Mouse (Mus musculus) embryonic facial prominence, embryonic 12.5 days (tissue): ENCODE data around the gene Fam160b1. TPM values are rescaled to one million over a fixed set of nuclear protein-coding genes. Genes with fewer than 3 reads are reported as not detected.
A peak's percentile ranks its signal among the peaks of the same experiment; 100 is the strongest.

Experiments used
- ATAC-seq: fragments of 200-750 bp; cut with Nextera tagmentation; 2 replicates; pipeline ENCODE4 v1.8.0; 2017; ENCODE audit not compliant: insufficient number of reproducible peaks, insufficient read depth, low FRiP score, low TSS enrichment
- H3K27ac ChIP-seq: fragments of 300-500 bp; sonication (generic); 2 replicates; pipeline ENCODE4 v1.5.1; 2016; ENCODE audit warnings: mild to moderate bottlenecking
- H3K27me3 ChIP-seq: fragments of 300-500 bp; sonication (generic); 2 replicates; pipeline ENCODE4 v1.6.1; 2016; ENCODE audit warnings: mild to moderate bottlenecking, moderate library complexity
- H3K36me3 ChIP-seq: fragments of 300-500 bp; sonication (generic); 2 replicates; pipeline ENCODE4 v1.6.1; 2016; ENCODE audit warnings: mild to moderate bottlenecking
- H3K4me1 ChIP-seq: fragments of 300-500 bp; sonication (generic); 2 replicates; pipeline ENCODE4 v1.6.1; 2016
- H3K4me2 ChIP-seq: fragments of 300-500 bp; sonication (generic); replicated peaks from 2 replicates; pipeline ENCODE4 v1.6.1; 2016; ENCODE audit warnings: mild to moderate bottlenecking, moderate library complexity
- H3K4me3 ChIP-seq: fragments of 300-500 bp; sonication (generic); 2 replicates; pipeline ENCODE4 v1.5.1; 2016; ENCODE audit warnings: mild to moderate bottlenecking
- H3K9ac ChIP-seq: fragments of 300-500 bp; sonication (generic); 2 replicates; pipeline ENCODE4 v1.6.1; 2016; ENCODE audit warnings: mild to moderate bottlenecking, moderate library complexity
- H3K9me3 ChIP-seq: fragments of 300-500 bp; sonication (generic); 2 replicates; pipeline ENCODE4 v1.6.1; 2016; ENCODE audit warnings: mild to moderate bottlenecking, moderate library complexity
- WGBS: fragments of 180-500 bp; shearing (Covaris S2); methylation state at CpG from one replicate; pipeline ENCODE4 v1.1.7; 2016; 5-methylcytosine and 5-hydroxymethylcytosine counted together
- polyA plus RNA-seq: library from polyadenylated mRNA; unstranded; fragments of >200 nt; fragmentation: Nextera tagmentation; extraction: Ambion mirVana; gene quantifications from 2 replicates; pipeline ENCODE4 v1.2.1, GENCODE M21; 2016

Gene Fam160b1
- polyA plus RNA-seq, 1 experiment from 2014 or later = 18.3 TPM

GRCm38 (mm10) chr19:57352337-57352935, 8.0 kb upstream of the Fam160b1 start:
- WGBS = 52% methylated on average over 12 of the region's 12 CpGs
- Histone ChIP-seq H3K9ac (no peak overlapping the region), H3K36me3 (no peaks in the 10 kb centered on the region), H3K27me3 (no peaks in the 10 kb centered on the region), H3K4me2 (no peak overlapping the region), H3K27ac (0 out of 2 replicates have a peak overlapping the region, but pooled peaks have one; percentile 36), H3K4me3 (no peak overlapping the region), H3K9me3 (0 out of 2 replicates have a peak, but pooled peaks cover 2% of the 10 kb centered on the region), H3K4me1 (peaks cover 20% of the 10 kb centered on the region)
- ATAC-seq = no peak

- no peak overlapping the region for H3K9ac ChIP-seq
- peaks cover 20% of the 10 kb centered on the region for H3K4me1 ChIP-seq
- no peak overlapping the region for H3K4me3 ChIP-seq
- H3K36me3 ChIP-seq = no peaks in the 10 kb centered on the region
- H3K27me3 ChIP-seq = no peaks in the 10 kb centered on the region
- 91% methylated on average over 10 of the region's 10 CpGs for WGBS
- H3K4me2 ChIP-seq = no peak overlapping the region
- H3K9me3 ChIP-seq = no peaks in the 10 kb centered on the region
- H3K27ac ChIP-seq = no peak overlapping the region
- no peak for ATAC-seq
Measured at GRCm38 (mm10) chr19:57353228-57353627, 7.3 kb upstream of the Fam160b1 start.

GRCm38 (mm10) chr19:57354050-57354449, 6.4 kb upstream of the Fam160b1 start:
- Histone ChIP-seq H3K27ac (no peak overlapping the region), H3K27me3 (no peaks in the 10 kb centered on the region), H3K4me2 (no peak overlapping the region), H3K4me1 (peaks cover 24% of the 10 kb centered on the region), H3K9ac (no peak overlapping the region), H3K9me3 (no peaks in the 10 kb centered on the region), H3K36me3 (no peaks in the 10 kb centered on the region), H3K4me3 (no peak overlapping the region)
- ATAC-seq = no peak
- WGBS = 94% methylated on average over 11 of the region's 11 CpGs

GRCm38 (mm10) chr19:57354715-57355114, 5.8 kb upstream of the Fam160b1 start:
- Histone ChIP-seq H3K27me3 (no peaks in the 10 kb centered on the region), H3K36me3 (no peaks in the 10 kb centered on the region), H3K27ac (no peak overlapping the region), H3K4me3 (no peak overlapping the region), H3K9ac (no peak overlapping the region), H3K4me1 (peaks cover 26% of the 10 kb centered on the region), H3K4me2 (no peak overlapping the region), H3K9me3 (no peaks in the 10 kb centered on the region)
- ATAC-seq = no peak
- 86% methylated on average over 6 of the region's 6 CpGs for WGBS

GRCm38 (mm10) chr19:57355451-57356251, 4.8 kb upstream of the Fam160b1 start:
- ATAC-seq = no peak
- Histone ChIP-seq H3K27ac (peak overlapping the region; percentile 19; the same call in 1 of the 2 replicates), H3K4me1 (peaks cover 29% of the 10 kb centered on the region), H3K27me3 (no peaks in the 10 kb centered on the region), H3K4me2 (no peak overlapping the region), H3K36me3 (no peaks in the 10 kb centered on the region), H3K9me3 (no peaks in the 10 kb centered on the region), H3K4me3 (no peak overlapping the region), H3K9ac (no peak overlapping the region)
- WGBS = 68% methylated on average over 16 of the region's 16 CpGs

GRCm38 (mm10) chr19:57356273-57356672, 4.2 kb upstream of the Fam160b1 start:
- H3K4me2 ChIP-seq = no peak overlapping the region
- H3K4me3 ChIP-seq = no peak overlapping the region
- 77% methylated on average over 7 of the region's 7 CpGs for WGBS
- H3K4me1 ChIP-seq = peaks cover 29% of the 10 kb centered on the region
- no peak for ATAC-seq
- H3K27me3 ChIP-seq = no peaks in the 10 kb centered on the region
- H3K27ac ChIP-seq = peak overlapping the region; percentile 14; the same call in 1 of the 2 replicates
- H3K9ac ChIP-seq = no peak overlapping the region
- H3K36me3 ChIP-seq = no peaks in the 10 kb centered on the region
- no peaks in the 10 kb centered on the region for H3K9me3 ChIP-seq

GRCm38 (mm10) chr19:57357244-57357643, 3.2 kb upstream of the Fam160b1 start:
- H3K9ac ChIP-seq = no peak overlapping the region
- no peak overlapping the region for H3K27ac ChIP-seq
- H3K36me3 ChIP-seq = no peaks in the 10 kb centered on the region
- no peak overlapping the region for H3K4me3 ChIP-seq
- no peaks in the 10 kb centered on the region for H3K27me3 ChIP-seq
- WGBS = 89% methylated on average over 6 of the region's 6 CpGs
- peaks cover 29% of the 10 kb centered on the region for H3K4me1 ChIP-seq
- ATAC-seq = no peak
- no peaks in the 10 kb centered on the region for H3K9me3 ChIP-seq
- no peak overlapping the region for H3K4me2 ChIP-seq

GRCm38 (mm10) chr19:57357811-57358210, 2.7 kb upstream of the Fam160b1 start:
- Histone ChIP-seq H3K27me3 (no peaks in the 10 kb centered on the region), H3K4me2 (no peak overlapping the region), H3K36me3 (no peaks in the 10 kb centered on the region), H3K9ac (no peak overlapping the region), H3K27ac (no peak overlapping the region), H3K4me3 (no peak overlapping the region), H3K9me3 (no peaks in the 10 kb centered on the region), H3K4me1 (peaks cover 30% of the 10 kb centered on the region)
- WGBS = 88% methylated on average over 5 of the region's 5 CpGs
- ATAC-seq = no peak

GRCm38 (mm10) chr19:57358322-57358721, 2.2 kb upstream of the Fam160b1 start:
- 70% methylated on average over 12 of the region's 12 CpGs for WGBS
- ATAC-seq = no peak
- Histone ChIP-seq H3K36me3 (no peaks in the 10 kb centered on the region), H3K4me3 (no peak overlapping the region), H3K27me3 (no peaks in the 10 kb centered on the region), H3K9me3 (no peaks in the 10 kb centered on the region), H3K4me2 (no peak overlapping the region), H3K9ac (no peak overlapping the region), H3K27ac (0 out of 2 replicates have a peak overlapping the region, but pooled peaks have one; percentile 7), H3K4me1 (peaks cover 33% of the 10 kb centered on the region)

GRCm38 (mm10) chr19:57358836-57359598, 1.5 kb upstream of the Fam160b1 start:
- H3K9me3 ChIP-seq = no peaks in the 10 kb centered on the region
- H3K27me3 ChIP-seq = no peaks in the 10 kb centered on the region
- H3K27ac ChIP-seq = 0 out of 2 replicates have a peak overlapping the region, but pooled peaks have one; percentile 7
- H3K4me3 ChIP-seq = no peak overlapping the region
- ATAC-seq = no peak
- peaks cover 39% of the 10 kb centered on the region for H3K4me1 ChIP-seq
- H3K4me2 ChIP-seq = no peak overlapping the region
- H3K9ac ChIP-seq = no peak overlapping the region
- no peaks in the 10 kb centered on the region for H3K36me3 ChIP-seq
- WGBS = 94% methylated on average over 20 of the region's 20 CpGs

- no peaks in the 10 kb centered on the region for H3K36me3 ChIP-seq
- 0 out of 2 replicates have a peak overlapping the region, but pooled peaks have one; percentile 97 for H3K9ac ChIP-seq
- peak overlapping the region; percentile 62 for H3K4me2 ChIP-seq
- H3K9me3 ChIP-seq = no peaks in the 10 kb centered on the region
- H3K4me3 ChIP-seq = peak overlapping the region; percentile 98
- H3K4me1 ChIP-seq = peaks cover 47% of the 10 kb centered on the region
- no peaks in the 10 kb centered on the region for H3K27me3 ChIP-seq
- 56% methylated on average over 10 of the region's 10 CpGs for WGBS
- no peak for ATAC-seq
- H3K27ac ChIP-seq = peak overlapping the region; percentile 57; the same call in 1 of the 2 replicates
Measured at GRCm38 (mm10) chr19:57359701-57360326, 666 bp upstream of the Fam160b1 start.
